Mouse (Mus musculus) liver, postnatal 0 days (tissue): Measurements from ENCODE around the gene Krt90. TPM values are rescaled to one million over a fixed set of nuclear protein-coding genes. Genes with fewer than 3 reads are reported as not detected.
A peak's percentile ranks its signal among the peaks of the same experiment; 100 is the strongest.

ENCODE experiments used
- ATAC-seq: fragments of 200-750 bp; cut with Nextera tagmentation; 2 replicates; pipeline ENCODE4 v1.8.0; 2017; ENCODE audit warnings: mild to moderate bottlenecking, moderate library complexity
- DNase-seq: peaks from one replicate; pipeline ENCODE4 v3.0.0-alpha.2; 2016
- H3K27ac ChIP-seq: fragments of 300-500 bp; sonication (generic); 2 replicates; pipeline ENCODE4 v1.5.1; 2014; ENCODE audit warnings: antibody characterized with exemption, moderate library complexity, mild to moderate bottlenecking, low read depth
- H3K27me3 ChIP-seq: fragments of 300-500 bp; sonication (generic); 2 replicates; pipeline ENCODE4 v1.6.1; 2014; ENCODE audit warnings: low read length, control low read depth, mixed read lengths; ENCODE audit not compliant: insufficient read depth
- H3K36me3 ChIP-seq: fragments of 300-500 bp; sonication (generic); replicated peaks from 2 replicates; pipeline ENCODE4 v1.6.1; 2014; ENCODE audit warnings: mild to moderate bottlenecking, control low read depth, low read length, moderate library complexity, mixed read lengths; ENCODE audit not compliant: insufficient read depth
- H3K4me1 ChIP-seq: fragments of 300-500 bp; sonication (generic); 2 replicates; pipeline ENCODE4 v1.6.1; 2014; ENCODE audit warnings: antibody characterized with exemption, mild to moderate bottlenecking, control low read depth; ENCODE audit not compliant: insufficient read depth
- H3K4me2 ChIP-seq: fragments of 300-500 bp; sonication (generic); 2 replicates; pipeline ENCODE4 v1.6.1; 2014; ENCODE audit warnings: low read depth, mild to moderate bottlenecking, low read length, moderate library complexity, mixed read lengths
- H3K4me3 ChIP-seq: fragments of 300-500 bp; sonication (generic); 2 replicates; pipeline ENCODE4 v1.5.1; 2014; ENCODE audit warnings: low read depth, low read length
- H3K9ac ChIP-seq: fragments of 300-500 bp; sonication (generic); replicated peaks from 2 replicates; pipeline ENCODE4 v1.6.1; 2014; ENCODE audit warnings: mild to moderate bottlenecking, moderate library complexity
- H3K9me3 ChIP-seq: fragments of 300-500 bp; sonication (generic); 2 replicates; pipeline ENCODE4 v1.6.1; 2016; ENCODE audit warnings: mild to moderate bottlenecking, control low read depth, low read length, mixed read lengths
- CTCF ChIP-seq: sonication (generic); IDR thresholded peaks from 2 replicates; pipeline ENCODE4 v1.5.1; 2016; ENCODE audit warnings: antibody characterized with exemption, low read depth
- EP300 ChIP-seq: IDR thresholded peaks from 2 replicates; pipeline ENCODE4 v1.6.1; 2016; ENCODE audit warnings: antibody characterized with exemption, low read depth, mild to moderate bottlenecking
- WGBS: fragments of 180-500 bp; shearing (Covaris S2); extraction: QIAGEN DNeasy Blood & Tissue Kit; methylation state at CpG from one replicate; pipeline ENCODE4 v1.1.7; 2014; ENCODE audit not compliant: insufficient replicate concordance; 5-methylcytosine and 5-hydroxymethylcytosine counted together
- polyA plus RNA-seq: library from polyadenylated mRNA; unstranded; fragments of >200 nt; fragmentation: Nextera tagmentation; extraction: Ambion mirVana; gene quantifications from 2 replicates; pipeline ENCODE4 v1.2.1, GENCODE M21; 2015

Krt90 gene
- polyA plus RNA-seq, 1 experiment from 2014 or later = not detected

- TF ChIP-seq CTCF (no peak), EP300 (no peak)
- no peaks in the 10 kb centered on the region for H3K9me3 ChIP-seq
- WGBS = 86% methylated on average over 7 of the region's 7 CpGs
- DNase-seq = no peak
- no peaks in the 10 kb centered on the region for H3K36me3 ChIP-seq
- H3K9ac ChIP-seq = no peak within 1 kb of the TSS
- 0 out of 2 replicates have a peak, but pooled peaks cover 10% of the 10 kb centered on the region for H3K27me3 ChIP-seq
- no peak within 1 kb of the TSS for H3K4me3 ChIP-seq
- H3K4me2 ChIP-seq = no peak within 1 kb of the TSS
- H3K27ac ChIP-seq = no peak within 1 kb of the TSS
- no peaks in the 10 kb centered on the region for H3K4me1 ChIP-seq
- no peak for ATAC-seq
Observed at GRCm38 (mm10) chr15:101550567-101550966, 12.2 kb downstream of the Krt90 start, which contains the start of gene Krt82. Gene Krt82 (minus strand): TSS chr15:101550667.

GRCm38 (mm10) chr15:101544478-101544877, 18.3 kb downstream of the Krt90 start:
- H3K27me3 ChIP-seq = no peaks in the 10 kb centered on the region
- H3K36me3 ChIP-seq = no peaks in the 10 kb centered on the region
- no peak for ATAC-seq
- H3K4me3 ChIP-seq = no peak overlapping the region
- WGBS = 52% methylated on average over 3 of the region's 3 CpGs
- no peak overlapping the region for H3K4me2 ChIP-seq
- H3K27ac ChIP-seq = no peak overlapping the region
- H3K9me3 ChIP-seq = no peaks in the 10 kb centered on the region
- TF ChIP-seq EP300 (no peak), CTCF (no peak)
- no peak overlapping the region for H3K9ac ChIP-seq
- no peak for DNase-seq
- H3K4me1 ChIP-seq = no peaks in the 10 kb centered on the region

- DNase-seq (no peak), ATAC-seq (no peak)
- TF ChIP-seq EP300 (no peak), CTCF (peak; percentile 12; the same call in 1 of the 2 replicates)
- Histone ChIP-seq H3K9ac (no peak overlapping the region), H3K4me3 (no peak overlapping the region), H3K4me2 (no peak overlapping the region), H3K27ac (no peak overlapping the region), H3K4me1 (no peaks in the 10 kb centered on the region), H3K27me3 (no peaks in the 10 kb centered on the region), H3K36me3 (no peaks in the 10 kb centered on the region), H3K9me3 (no peaks in the 10 kb centered on the region)
- WGBS = 53% methylated on average over 9 of the region's 9 CpGs
Observed at GRCm38 (mm10) chr15:101542543-101542942, 20.2 kb downstream of the Krt90 start.

- no peak for DNase-seq
Observed at GRCm38 (mm10) chr15:101538580-101538900, 24.2 kb downstream of the Krt90 start.

GRCm38 (mm10) chr15:101537864-101538579, 24.7 kb downstream of the Krt90 start:
- WGBS = 36% methylated on average over 7 of the region's 7 CpGs

More at GRCm38 (mm10) chr15:101538580-101538900, 24.2 kb downstream of the Krt90 start:
- ATAC-seq = no peak
- 58% methylated on average over 4 of the region's 4 CpGs for WGBS
- no peak overlapping the region for H3K27ac ChIP-seq
- H3K4me3 ChIP-seq = no peak overlapping the region
- H3K36me3 ChIP-seq = no peaks in the 10 kb centered on the region
- H3K9ac ChIP-seq = no peak overlapping the region
- no peaks in the 10 kb centered on the region for H3K4me1 ChIP-seq
- H3K27me3 ChIP-seq = no peaks in the 10 kb centered on the region
- no peaks in the 10 kb centered on the region for H3K9me3 ChIP-seq
- no peak for TF ChIP-seq EP300
- TF ChIP-seq CTCF = no peak
- no peak overlapping the region for H3K4me2 ChIP-seq

GRCm38 (mm10) chr15:101536054-101536850, 26.5 kb downstream of the Krt90 start:
- no peak for ATAC-seq

More at GRCm38 (mm10) chr15:101537864-101538579, 24.7 kb downstream of the Krt90 start:
- Histone ChIP-seq H3K9me3 (no peaks in the 10 kb centered on the region), H3K4me3 (no peak overlapping the region), H3K27me3 (no peaks in the 10 kb centered on the region), H3K4me2 (no peak overlapping the region), H3K9ac (no peak overlapping the region), H3K4me1 (no peaks in the 10 kb centered on the region), H3K27ac (no peak overlapping the region), H3K36me3 (no peaks in the 10 kb centered on the region)
- no peak for ATAC-seq
- TF ChIP-seq EP300 = no peak
- 0 out of 2 replicates have a peak, but pooled peaks have one; percentile 3 for TF ChIP-seq CTCF
- no peak for DNase-seq

More at GRCm38 (mm10) chr15:101536054-101536850, 26.5 kb downstream of the Krt90 start:
- Histone ChIP-seq H3K27me3 (no peaks in the 10 kb centered on the region), H3K4me1 (no peaks in the 10 kb centered on the region), H3K4me3 (no peak overlapping the region), H3K27ac (no peak overlapping the region), H3K4me2 (no peak overlapping the region), H3K9ac (no peak overlapping the region), H3K36me3 (no peaks in the 10 kb centered on the region), H3K9me3 (no peaks in the 10 kb centered on the region)
- 50% methylated on average over 8 of the region's 9 CpGs for WGBS
- TF ChIP-seq CTCF (no peak), EP300 (no peak)
- DNase-seq = no peak
